Mouse (Mus musculus): ENCODE measurements around the gene Mapre1. TPM values are rescaled to one million over a fixed set of nuclear protein-coding genes. Genes with fewer than 3 reads are reported as not detected.

Mapre1 gene
- polyA plus RNA-seq, 1 experiment = 170 TPM

- no peak overlapping the region for H3K27ac ChIP-seq (ENCODE audit: insufficient read depth, low read length)
- H3K4me1 ChIP-seq (ENCODE audit: control insufficient read depth, insufficient read depth, low read length) = no peaks in the 10 kb centered on the region
- H3K4me3 ChIP-seq (ENCODE audit: insufficient read depth, low read length) = no peak overlapping the region
- no peak for TF ChIP-seq POLR2A (IDR thresholded peaks at IDR 0.05; ENCODE audit: low read depth, low read length)
- no peak for TF ChIP-seq CTCF (IDR thresholded peaks at IDR 0.05; ENCODE audit: borderline replicate concordance, insufficient read depth, low read length)
These were observed 16.6 kb upstream of the Mapre1 start for GRCm38 (mm10) chr2:153724424-153724823.

DNA sequence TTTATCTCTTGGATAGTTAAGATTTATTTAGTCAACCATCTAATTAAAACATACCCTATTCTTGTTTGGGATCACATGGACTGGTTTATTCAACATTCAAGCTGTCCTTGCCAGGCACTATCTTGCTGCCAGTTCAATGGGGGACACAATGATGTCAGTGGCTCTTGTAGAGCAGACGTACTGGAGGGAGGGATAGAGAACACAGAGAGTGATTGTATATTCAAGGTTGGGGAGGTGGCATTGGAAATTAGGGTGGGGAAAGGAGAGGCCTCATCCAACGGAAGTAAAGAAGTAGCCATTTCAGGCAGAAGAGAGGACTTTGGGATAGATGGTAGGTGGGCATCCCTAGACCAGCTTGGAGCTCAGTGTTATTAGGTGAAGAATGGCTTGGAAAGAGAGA, 16.2 kb upstream of the Mapre1 start:
- H3K4me1 ChIP-seq (ENCODE audit: control insufficient read depth, insufficient read depth, low read length) = no peaks in the 10 kb centered on the region
- no peak overlapping the region for H3K4me3 ChIP-seq (ENCODE audit: insufficient read depth, low read length)
- H3K27ac ChIP-seq (ENCODE audit: insufficient read depth, low read length) = no peak overlapping the region
- TF ChIP-seq POLR2A (IDR thresholded peaks at IDR 0.05; ENCODE audit: low read depth, low read length) = no peak

GRCm38 (mm10) chr2:153725291-153725690, 15.8 kb upstream of the Mapre1 start:
- H3K4me3 ChIP-seq (ENCODE audit: insufficient read depth, low read length) = no peak overlapping the region
- TF ChIP-seq POLR2A (IDR thresholded peaks at IDR 0.05; ENCODE audit: low read depth, low read length) (no peak), CTCF (IDR thresholded peaks at IDR 0.05; ENCODE audit: borderline replicate concordance, insufficient read depth, low read length) (no peak)
- H3K4me1 ChIP-seq (ENCODE audit: control insufficient read depth, insufficient read depth, low read length) = no peaks in the 10 kb centered on the region
- H3K27ac ChIP-seq (ENCODE audit: insufficient read depth, low read length) = no peak overlapping the region

- no peak for TF ChIP-seq CTCF (IDR thresholded peaks at IDR 0.05; ENCODE audit: borderline replicate concordance, insufficient read depth, low read length)
- no peak for TF ChIP-seq POLR2A (IDR thresholded peaks at IDR 0.05; ENCODE audit: low read depth, low read length)
- Histone ChIP-seq H3K27ac (ENCODE audit: insufficient read depth, low read length) (no peak overlapping the region), H3K4me1 (ENCODE audit: control insufficient read depth, insufficient read depth, low read length) (no peaks in the 10 kb centered on the region), H3K4me3 (ENCODE audit: insufficient read depth, low read length) (no peak overlapping the region)
These were observed 7.0 kb upstream of the Mapre1 start for GRCm38 (mm10) chr2:153734033-153734432.

DNA sequence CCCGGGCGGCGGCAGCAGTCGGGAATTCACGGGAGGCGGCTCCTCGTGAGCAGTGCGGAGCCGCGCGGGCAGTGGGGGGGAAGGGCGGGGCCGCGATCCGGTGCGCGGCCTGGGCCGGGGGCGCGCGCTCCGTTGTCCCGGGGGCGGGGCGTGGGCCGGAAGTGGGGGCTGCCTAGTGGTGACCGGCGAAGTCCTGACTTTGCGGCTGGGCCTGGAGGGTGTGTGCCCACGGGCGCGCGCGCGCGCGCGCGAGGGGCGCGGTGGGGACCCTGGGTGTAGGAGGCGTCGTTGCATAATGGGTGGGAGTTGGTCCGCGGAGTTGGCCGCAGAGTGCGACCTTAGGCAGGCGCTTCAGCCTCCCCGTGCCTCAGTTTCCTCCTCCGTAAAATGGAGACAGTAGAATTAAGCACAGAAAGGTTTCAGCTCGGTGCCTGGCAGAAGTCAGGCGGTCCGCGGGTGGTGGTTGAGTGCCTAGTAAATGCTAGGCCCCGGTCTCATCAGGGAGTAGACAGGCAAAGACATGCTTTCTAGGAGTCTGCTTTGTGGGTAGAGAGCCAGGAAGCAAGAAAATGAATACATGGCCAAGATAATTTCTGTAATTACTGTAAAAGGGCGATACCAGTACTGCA, 477 bp downstream of the Mapre1 start:
- Histone ChIP-seq H3K4me3 (ENCODE audit: insufficient read depth, low read length) (peak overlapping the region; percentile 98), H3K4me1 (ENCODE audit: control insufficient read depth, insufficient read depth, low read length) (peaks cover 8% of the 10 kb centered on the region), H3K27ac (ENCODE audit: insufficient read depth, low read length) (peak overlapping the region; percentile 89)
- TF ChIP-seq POLR2A (IDR thresholded peaks at IDR 0.05; ENCODE audit: low read depth, low read length) (peak; percentile 39; the same call in 1 of the 2 replicates), CTCF (IDR thresholded peaks at IDR 0.05; ENCODE audit: borderline replicate concordance, insufficient read depth, low read length) (no peak)

- Histone ChIP-seq H3K27ac (ENCODE audit: insufficient read depth, low read length) (no peak overlapping the region), H3K4me3 (ENCODE audit: insufficient read depth, low read length) (no peak overlapping the region), H3K4me1 (ENCODE audit: control insufficient read depth, insufficient read depth, low read length) (peaks cover 9% of the 10 kb centered on the region)
- TF ChIP-seq CTCF (IDR thresholded peaks at IDR 0.05; ENCODE audit: borderline replicate concordance, insufficient read depth, low read length) = no peak
- no peak for TF ChIP-seq POLR2A (IDR thresholded peaks at IDR 0.05; ENCODE audit: low read depth, low read length)
These were observed 6.9 kb downstream of the Mapre1 start for GRCm38 (mm10) chr2:153747994-153748393.

- no peak overlapping the region for H3K4me3 ChIP-seq (ENCODE audit: insufficient read depth, low read length)
- H3K4me1 ChIP-seq (ENCODE audit: control insufficient read depth, insufficient read depth, low read length) = peaks cover 5% of the 10 kb centered on the region; the same call in 1 of the 2 replicates
- peak overlapping the region; percentile 39; the same call in 1 of the 2 replicates for H3K27ac ChIP-seq (ENCODE audit: insufficient read depth, low read length)
- TF ChIP-seq CTCF (IDR thresholded peaks at IDR 0.05; ENCODE audit: borderline replicate concordance, insufficient read depth, low read length) (no peak), POLR2A (IDR thresholded peaks at IDR 0.05; ENCODE audit: low read depth, low read length) (no peak)
These were observed 9.3 kb downstream of the Mapre1 start for GRCm38 (mm10) chr2:153750363-153750762.

GRCm38 (mm10) chr2:153762121-153762520, 21.0 kb downstream of the Mapre1 start:
- H3K4me1 ChIP-seq (ENCODE audit: control insufficient read depth, insufficient read depth, low read length) = no peaks in the 10 kb centered on the region
- TF ChIP-seq CTCF (IDR thresholded peaks at IDR 0.05; ENCODE audit: borderline replicate concordance, insufficient read depth, low read length) (no peak), POLR2A (IDR thresholded peaks at IDR 0.05; ENCODE audit: low read depth, low read length) (no peak)
- H3K27ac ChIP-seq (ENCODE audit: insufficient read depth, low read length) = no peak overlapping the region
- H3K4me3 ChIP-seq (ENCODE audit: insufficient read depth, low read length) = no peak overlapping the region

- TF ChIP-seq POLR2A (IDR thresholded peaks at IDR 0.05; ENCODE audit: low read depth, low read length) = no peak
- no peak for TF ChIP-seq CTCF (IDR thresholded peaks at IDR 0.05; ENCODE audit: borderline replicate concordance, insufficient read depth, low read length)
- no peak overlapping the region for H3K27ac ChIP-seq (ENCODE audit: insufficient read depth, low read length)
- no peak overlapping the region for H3K4me3 ChIP-seq (ENCODE audit: insufficient read depth, low read length)
- no peaks in the 10 kb centered on the region for H3K4me1 ChIP-seq (ENCODE audit: control insufficient read depth, insufficient read depth, low read length)
These were observed 26.4 kb downstream of the Mapre1 start for GRCm38 (mm10) chr2:153767484-153767883.

GRCm38 (mm10) chr2:153768881-153769280, 27.8 kb downstream of the Mapre1 start:
- Histone ChIP-seq H3K4me3 (ENCODE audit: insufficient read depth, low read length) (no peak overlapping the region), H3K4me1 (ENCODE audit: control insufficient read depth, insufficient read depth, low read length) (no peaks in the 10 kb centered on the region), H3K27ac (ENCODE audit: insufficient read depth, low read length) (no peak overlapping the region)
- TF ChIP-seq POLR2A (IDR thresholded peaks at IDR 0.05; ENCODE audit: low read depth, low read length) (no peak), CTCF (IDR thresholded peaks at IDR 0.05; ENCODE audit: borderline replicate concordance, insufficient read depth, low read length) (no peak)

Measured in embryonic fibroblast, embryonic 13.5 days (primary cell).